Mouse (Mus musculus) forebrain, embryonic 14.5 days (tissue): ENCODE results near the gene Micall1. TPM values are rescaled to one million over a fixed set of nuclear protein-coding genes. Genes with fewer than 3 reads are reported as not detected.

Experiments
- ATAC-seq: fragments of 200-750 bp; cut with Nextera tagmentation; 2 replicates; pipeline ENCODE4 v1.8.0; 2017; ENCODE audit warnings: mild to moderate bottlenecking, moderate library complexity
- DNase-seq: peaks from one replicate; pipeline ENCODE4 v3.0.0-alpha.2; 2015; ENCODE audit warnings: low spot score
- H3K27ac ChIP-seq: fragments of 300-500 bp; sonication (generic); 2 replicates; pipeline ENCODE4 v1.5.1; 2014; ENCODE audit warnings: low read depth, mild to moderate bottlenecking, control low read depth, low read length, moderate library complexity
- H3K27me3 ChIP-seq: fragments of 300-500 bp; sonication (generic); replicated peaks from 2 replicates; pipeline ENCODE4 v1.6.1; 2014; ENCODE audit warnings: low read length, control low read depth, mixed read lengths; ENCODE audit not compliant: control insufficient read depth, insufficient read depth
- H3K36me3 ChIP-seq: fragments of 300-500 bp; sonication (generic); 2 replicates; pipeline ENCODE4 v1.6.1; 2014; ENCODE audit warnings: low read length, control low read depth; ENCODE audit not compliant: control insufficient read depth, insufficient read depth
- H3K4me1 ChIP-seq: fragments of 300-500 bp; sonication (generic); 2 replicates; pipeline ENCODE4 v1.6.1; 2014; ENCODE audit warnings: antibody characterized with exemption, low read length, control low read depth; ENCODE audit not compliant: control insufficient read depth, insufficient read depth
- H3K4me2 ChIP-seq: fragments of 300-500 bp; sonication (generic); 2 replicates; pipeline ENCODE4 v1.6.1; 2014; ENCODE audit warnings: mild to moderate bottlenecking, control low read depth, low read length
- H3K4me3 ChIP-seq: fragments of 300-500 bp; sonication (generic); 2 replicates; pipeline ENCODE4 v1.5.1; 2014; ENCODE audit warnings: low read depth, low read length, control low read depth
- H3K9ac ChIP-seq: fragments of 300-500 bp; sonication (generic); 2 replicates; pipeline ENCODE4 v1.6.1; 2014; ENCODE audit warnings: mild to moderate bottlenecking, low read length, control low read depth, moderate library complexity
- H3K9me3 ChIP-seq: fragments of 300-500 bp; sonication (generic); replicated peaks from 2 replicates; pipeline ENCODE4 v1.6.1; 2016; ENCODE audit warnings: low read length, control low read depth, mixed read lengths; ENCODE audit not compliant: control insufficient read depth
- WGBS: fragments of 180-500 bp; shearing (Covaris S2); extraction: QIAGEN DNeasy Blood & Tissue Kit; methylation state at CpG from one replicate; pipeline ENCODE4 v1.1.7; 2014; 5-methylcytosine and 5-hydroxymethylcytosine counted together
- polyA plus RNA-seq: library from polyadenylated mRNA; unstranded; fragments of >200 nt; fragmentation: Nextera tagmentation; extraction: Ambion mirVana; gene quantifications from 2 replicates; pipeline ENCODE4 v1.2.1, GENCODE M21; 2014

Micall1 gene
- polyA plus RNA-seq, 1 experiment from 2014 or later, result 5.7 TPM

- Histone ChIP-seq H3K4me1 (no peaks in the 10 kb centered on the region), H3K9ac (no peak overlapping the region), H3K9me3 (no peaks in the 10 kb centered on the region), H3K4me2 (no peak overlapping the region), H3K36me3 (peaks cover 66% of the 10 kb centered on the region), H3K4me3 (no peak overlapping the region), H3K27ac (no peak overlapping the region), H3K27me3 (no peaks in the 10 kb centered on the region)
- 78% methylated on average over 10 of the region's 10 CpGs for WGBS
- ATAC-seq, result no peak
- no peak for DNase-seq
These were observed 22.1 kb downstream of the Micall1 start for GRCm38 (mm10) chr15:79130782-79131181.

DNA sequence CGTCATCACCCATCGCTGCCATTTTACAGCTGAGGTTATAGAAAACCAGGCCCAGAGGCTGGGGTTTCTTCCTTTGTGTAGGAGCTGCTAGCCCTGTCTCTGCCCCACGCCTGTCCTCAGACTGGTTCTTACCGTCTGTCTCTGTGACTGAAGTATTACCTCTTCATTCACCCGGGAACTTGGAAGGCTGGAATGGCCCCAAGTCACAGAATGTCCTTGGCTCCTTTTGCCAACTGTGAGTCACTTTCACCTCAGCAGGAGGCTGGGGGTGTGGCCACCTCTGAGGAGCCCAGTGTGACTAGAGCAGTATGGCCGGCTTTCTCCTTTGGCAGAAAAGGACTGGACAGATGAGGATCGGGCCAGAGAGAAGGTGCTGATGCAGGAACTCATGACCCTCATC is 22.7 kb downstream of the Micall1 start:
- Histone ChIP-seq H3K9me3 (no peaks in the 10 kb centered on the region), H3K27me3 (no peaks in the 10 kb centered on the region), H3K9ac (no peak overlapping the region), H3K36me3 (peaks cover 65% of the 10 kb centered on the region), H3K4me1 (no peaks in the 10 kb centered on the region), H3K4me2 (no peak overlapping the region), H3K27ac (no peak overlapping the region), H3K4me3 (no peak overlapping the region)
- DNase-seq (no peak), ATAC-seq (no peak)
- WGBS, result 80% methylated on average over 7 of the region's 7 CpGs

DNA sequence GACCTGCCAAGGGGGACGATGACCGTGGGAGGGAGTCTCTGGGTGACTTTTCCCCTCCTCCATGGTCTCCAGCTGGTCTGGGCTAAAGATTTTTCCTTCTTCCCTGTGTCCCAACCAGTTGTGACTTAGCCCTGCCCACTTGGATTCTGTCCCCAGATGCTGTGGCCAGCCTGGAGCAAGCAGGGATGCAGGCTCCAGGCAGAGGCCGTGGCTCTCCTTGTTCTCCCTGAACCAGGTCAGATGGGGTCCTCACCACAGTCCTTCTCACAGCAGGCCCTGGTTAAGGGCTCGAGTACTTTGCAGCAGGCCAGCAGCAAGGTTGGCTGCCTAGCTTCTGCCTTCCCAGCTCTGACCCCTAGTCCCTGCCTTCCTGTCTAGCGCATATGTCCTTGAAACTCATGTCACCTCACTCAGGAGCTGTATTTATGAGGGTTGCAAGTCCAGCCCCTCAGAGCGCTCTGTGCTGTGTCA is 24.5 kb downstream of the Micall1 start:
- no peak overlapping the region for H3K4me3 ChIP-seq
- H3K36me3 ChIP-seq, result peaks cover 51% of the 10 kb centered on the region
- H3K4me2 ChIP-seq, result no peak overlapping the region
- H3K27me3 ChIP-seq, result no peaks in the 10 kb centered on the region
- ATAC-seq (no peak), DNase-seq (no peak)
- H3K9ac ChIP-seq, result no peak overlapping the region
- H3K27ac ChIP-seq, result no peak overlapping the region
- 82% methylated on average over 6 of the region's 6 CpGs for WGBS
- no peaks in the 10 kb centered on the region for H3K4me1 ChIP-seq
- no peaks in the 10 kb centered on the region for H3K9me3 ChIP-seq

GRCm38 (mm10) chr15:79134496-79135270 is 26.0 kb downstream of the Micall1 start:
- H3K27me3 ChIP-seq, result no peaks in the 10 kb centered on the region
- H3K9me3 ChIP-seq, result no peaks in the 10 kb centered on the region
- no peak overlapping the region for H3K4me2 ChIP-seq
- no peak overlapping the region for H3K9ac ChIP-seq
- no peaks in the 10 kb centered on the region for H3K4me1 ChIP-seq
- DNase-seq (no peak), ATAC-seq (no peak)
- H3K27ac ChIP-seq, result no peak overlapping the region
- no peak overlapping the region for H3K4me3 ChIP-seq
- 86% methylated on average over 9 of the region's 9 CpGs for WGBS
- H3K36me3 ChIP-seq, result peaks cover 43% of the 10 kb centered on the region

GRCm38 (mm10) chr15:79135332-79135731 is 26.6 kb downstream of the Micall1 start:
- ATAC-seq (no peak), DNase-seq (no peak)
- Histone ChIP-seq H3K4me2 (no peak overlapping the region), H3K27ac (no peak overlapping the region), H3K9ac (no peak overlapping the region), H3K4me3 (no peak overlapping the region), H3K27me3 (no peaks in the 10 kb centered on the region), H3K4me1 (no peaks in the 10 kb centered on the region; the same call in 1 of the 2 replicates), H3K36me3 (peaks cover 38% of the 10 kb centered on the region), H3K9me3 (no peaks in the 10 kb centered on the region)
- 80% methylated on average over 9 of the region's 9 CpGs for WGBS

- Histone ChIP-seq H3K4me1 (no peaks in the 10 kb centered on the region; the same call in 1 of the 2 replicates), H3K27me3 (no peaks in the 10 kb centered on the region), H3K4me2 (no peak overlapping the region), H3K4me3 (no peak overlapping the region), H3K9me3 (no peaks in the 10 kb centered on the region), H3K27ac (no peak overlapping the region), H3K36me3 (peaks cover 31% of the 10 kb centered on the region), H3K9ac (no peak overlapping the region)
- DNase-seq (no peak), ATAC-seq (no peak)
- 60% methylated on average over 11 of the region's 11 CpGs for WGBS
These were observed 27.3 kb downstream of the Micall1 start for GRCm38 (mm10) chr15:79135783-79136575.

DNA sequence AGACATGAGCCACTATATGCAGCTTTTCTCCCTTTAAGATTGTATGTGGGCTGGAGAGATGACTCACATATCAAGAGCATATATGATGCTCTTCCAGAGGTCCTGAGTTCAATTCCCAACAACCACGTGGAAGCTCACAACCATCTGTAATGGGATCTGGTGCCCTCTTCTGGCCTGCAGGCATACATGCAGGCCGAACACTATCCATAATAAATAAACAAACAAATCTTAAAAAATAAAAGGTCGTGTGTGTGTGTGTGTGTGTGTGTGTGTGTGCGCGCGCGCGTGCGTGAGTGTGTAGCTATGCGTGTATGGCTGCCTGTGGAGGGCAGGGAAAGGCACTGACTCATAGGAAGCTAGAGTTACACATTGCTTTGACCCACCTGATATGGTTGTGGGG is 30.9 kb downstream of the Micall1 start:
- Histone ChIP-seq H3K27ac (no peak overlapping the region), H3K36me3 (peaks cover 7% of the 10 kb centered on the region), H3K4me2 (no peak overlapping the region), H3K27me3 (no peaks in the 10 kb centered on the region), H3K9me3 (no peaks in the 10 kb centered on the region), H3K9ac (no peak overlapping the region), H3K4me1 (peaks cover 4% of the 10 kb centered on the region; the same call in 1 of the 2 replicates), H3K4me3 (no peak overlapping the region)
- DNase-seq (no peak), ATAC-seq (no peak)
- WGBS, result 65% methylated on average over 10 of the region's 10 CpGs

- under 1% methylated on average over 57 of the region's 57 CpGs for WGBS
- DNase-seq, result peak; percentile 98
- H3K9ac ChIP-seq, result peak within 1 kb of the TSS; percentile 83
- peak within 1 kb of the TSS; percentile 77 for H3K4me2 ChIP-seq
- H3K36me3 ChIP-seq, result peaks cover 18% of the 10 kb centered on the region
- no peaks in the 10 kb centered on the region for H3K9me3 ChIP-seq
- peaks cover 4% of the 10 kb centered on the region; the same call in 1 of the 2 replicates for H3K4me1 ChIP-seq
- H3K27ac ChIP-seq, result no peak within 1 kb of the TSS; the same call in 1 of the 2 replicates
- H3K27me3 ChIP-seq, result no peaks in the 10 kb centered on the region
- ATAC-seq, result peak; percentile 92
- peak within 1 kb of the TSS; percentile 90 for H3K4me3 ChIP-seq
These were observed 32.3 kb downstream of the Micall1 start, which contains the start of the genes Polr2f and 1700088E04Rik for GRCm38 (mm10) chr15:79140866-79141565. TSS of gene Polr2f (plus strand) at chr15:79141009. TSS of gene 1700088E04Rik (minus strand) at chr15:79141253.
